Mouse (Mus musculus): ENCODE measurements around the gene Syt2. TPM values are rescaled to one million over a fixed set of nuclear protein-coding genes. Genes with fewer than 3 reads are reported as not detected.

Syt2 gene
- polyA plus RNA-seq, 2 experiments from 2014 or later = 0.09 TPM

DNA sequence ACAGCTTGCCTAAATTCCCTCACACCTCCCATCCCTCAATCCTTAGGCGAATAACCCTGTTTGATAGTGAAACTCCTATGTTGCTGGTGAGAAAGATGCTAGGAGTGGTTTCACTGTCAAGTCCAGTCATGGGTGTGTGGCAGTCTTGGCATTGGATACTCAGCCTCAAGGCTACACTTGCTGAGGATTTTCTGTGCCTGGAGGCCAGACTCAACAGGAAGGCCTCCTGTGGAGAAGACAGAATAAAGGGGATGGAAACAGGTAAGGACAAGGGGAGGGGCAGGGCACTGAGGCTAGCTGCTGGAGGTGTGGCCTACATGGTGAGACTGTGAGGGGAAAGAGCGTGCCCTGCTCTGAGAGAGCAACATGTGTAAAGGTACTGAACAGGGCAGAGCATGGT, 60.1 kb downstream of the Syt2 start:
- ATAC-seq = no peak

DNA sequence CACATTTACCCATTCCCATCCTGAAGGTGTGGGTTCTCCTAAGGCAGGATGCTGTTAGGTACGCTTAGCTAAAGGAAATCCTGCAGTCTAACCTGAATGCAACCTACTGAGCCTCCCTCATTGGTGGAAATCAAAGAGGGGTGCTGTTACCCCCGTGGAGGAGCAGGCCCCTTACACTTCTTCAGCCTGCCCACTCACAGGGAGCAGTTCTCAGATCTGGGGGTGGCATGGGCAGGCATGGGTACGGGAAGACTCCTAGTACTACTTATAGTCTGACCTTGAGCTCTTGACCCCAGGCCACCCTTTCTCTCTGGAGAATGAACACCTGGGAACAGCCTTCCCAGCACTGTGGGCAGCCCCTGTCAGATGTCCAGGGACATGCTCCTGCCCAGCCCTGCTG, 61.0 kb downstream of the Syt2 start:
- ATAC-seq = no peak

DNA sequence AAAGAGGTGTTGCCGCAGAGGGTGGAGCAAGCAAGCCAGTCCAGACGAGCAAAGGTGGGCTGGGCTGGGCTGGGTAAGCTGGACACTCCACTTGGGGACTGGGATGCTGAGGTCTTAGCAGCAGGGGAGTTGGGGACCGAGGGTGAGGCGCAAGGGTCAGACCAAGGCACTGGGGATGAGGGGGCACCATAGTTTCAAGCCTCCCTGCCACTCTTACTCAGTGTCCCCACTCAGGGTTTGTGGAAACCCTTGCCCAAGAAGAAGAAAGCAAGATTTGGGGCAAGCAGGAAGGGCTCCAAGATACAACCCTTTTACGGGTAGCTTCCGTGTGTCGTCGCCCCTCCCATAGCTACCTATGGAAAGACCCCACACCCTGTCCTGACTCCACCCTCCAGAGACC, 61.8 kb downstream of the Syt2 start:
- ATAC-seq = no peak

DNA sequence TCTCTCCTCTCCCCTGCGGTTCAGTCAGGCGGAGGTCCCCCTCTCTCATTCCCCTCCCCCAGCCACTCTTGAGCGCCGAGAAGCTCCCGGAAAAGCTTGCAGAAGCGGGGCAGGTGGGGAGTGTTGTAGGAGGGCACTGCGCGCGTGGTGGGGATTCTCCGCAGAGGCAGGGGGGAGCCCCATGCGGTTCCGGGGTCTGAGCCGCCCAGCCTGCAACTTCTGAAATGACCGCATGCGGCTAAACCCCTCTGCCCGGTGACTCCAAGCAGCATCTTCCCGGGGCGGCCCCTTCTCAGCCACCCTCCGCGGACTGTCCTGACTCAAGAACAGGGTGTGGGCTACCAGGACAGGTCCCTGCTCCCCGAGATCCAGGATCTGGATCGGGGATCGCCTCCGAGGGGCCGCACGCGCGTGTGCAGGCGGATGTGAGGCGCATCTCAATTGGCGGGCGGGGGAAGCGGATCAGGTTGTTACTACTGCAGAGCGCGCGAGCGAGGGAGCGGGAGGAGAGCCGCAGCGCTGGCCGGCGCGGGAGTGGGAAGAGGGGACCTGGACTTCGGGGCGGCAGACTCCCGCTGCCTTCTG, 62.4 kb downstream of the Syt2 start:
- no peak for ATAC-seq

DNA sequence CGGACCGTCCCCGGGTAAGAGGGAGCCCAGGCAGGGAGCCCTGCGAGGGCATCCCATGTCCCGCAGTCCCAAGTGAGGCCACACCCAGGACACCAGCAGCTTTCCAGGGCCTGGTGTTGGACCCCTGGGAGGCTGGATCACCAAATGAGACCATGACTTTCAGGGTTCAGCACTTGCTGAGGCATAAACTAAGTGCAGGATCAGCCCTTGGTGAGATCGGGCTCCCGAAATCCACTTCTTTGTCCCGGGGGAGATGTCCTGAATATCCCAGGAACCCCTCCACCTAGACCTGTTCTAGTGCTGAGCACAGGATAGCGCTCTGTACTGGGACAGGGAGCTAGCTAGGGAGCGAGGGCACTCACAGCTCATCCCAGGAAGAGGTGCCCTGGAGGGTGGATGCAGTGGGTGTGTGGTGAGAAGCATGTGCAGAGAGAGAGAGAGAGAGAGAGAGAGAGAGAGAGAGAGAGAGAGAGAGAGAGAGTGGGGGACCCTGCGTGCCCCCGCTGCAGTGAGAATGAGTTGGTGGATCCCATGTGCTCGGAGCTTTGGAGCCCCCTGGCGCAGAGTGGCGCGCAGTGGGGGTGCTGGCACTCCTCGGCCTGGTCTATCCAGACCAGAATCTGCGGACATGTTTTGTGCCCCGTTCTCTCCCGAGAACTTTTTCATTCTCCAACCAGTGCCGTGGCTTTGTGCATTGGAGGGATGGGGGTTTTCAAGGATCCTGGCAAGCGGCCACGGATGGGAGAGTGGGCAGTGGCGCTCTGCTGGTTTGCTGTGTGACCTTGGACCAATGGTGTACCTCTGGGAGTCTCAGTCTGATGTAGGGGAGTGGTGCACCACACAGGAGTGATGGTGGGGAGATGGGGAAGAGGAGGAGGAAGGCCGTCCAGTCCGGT, 63.2 kb downstream of the Syt2 start:
- no peak for ATAC-seq

DNA sequence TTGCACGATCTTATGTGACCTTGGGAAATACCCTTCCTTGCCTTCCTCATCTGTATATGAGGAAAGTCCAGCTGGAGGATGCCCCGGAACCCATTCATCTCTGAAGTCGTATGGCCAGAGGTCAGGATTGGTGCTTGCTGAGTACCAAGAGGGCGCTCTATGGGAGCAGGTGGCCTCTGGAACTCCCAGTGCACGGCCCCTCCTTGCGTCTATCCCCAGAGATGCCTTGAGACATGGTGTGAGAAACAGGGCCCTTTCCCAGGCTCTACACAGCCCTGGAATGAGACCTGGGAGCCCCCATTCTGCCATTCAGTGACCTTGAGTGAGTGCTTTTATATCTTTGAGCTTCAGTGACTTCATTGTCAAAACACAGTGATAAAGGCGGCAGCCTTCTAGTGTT, 64.6 kb downstream of the Syt2 start:
- no peak for ATAC-seq

DNA sequence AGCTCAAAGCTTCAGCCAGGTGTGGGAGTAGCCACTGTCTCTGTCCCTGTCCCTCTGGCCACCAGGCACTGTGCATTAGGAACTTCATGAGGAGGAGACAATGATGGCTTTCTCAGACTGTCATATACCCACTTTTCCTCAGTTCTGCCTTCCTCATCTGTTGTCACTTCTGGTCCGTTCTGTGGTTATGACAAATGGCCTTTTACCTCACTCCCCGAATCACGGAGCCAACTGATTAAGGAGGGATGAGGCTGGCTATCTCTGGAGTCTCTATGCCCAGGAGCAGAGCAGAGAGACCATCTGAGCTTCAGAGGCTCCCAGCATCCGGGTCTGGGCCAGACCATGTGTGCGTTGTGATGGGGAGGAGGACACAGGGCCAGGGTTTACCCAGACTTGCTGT, 65.2 kb downstream of the Syt2 start:
- ATAC-seq = no peak

DNA sequence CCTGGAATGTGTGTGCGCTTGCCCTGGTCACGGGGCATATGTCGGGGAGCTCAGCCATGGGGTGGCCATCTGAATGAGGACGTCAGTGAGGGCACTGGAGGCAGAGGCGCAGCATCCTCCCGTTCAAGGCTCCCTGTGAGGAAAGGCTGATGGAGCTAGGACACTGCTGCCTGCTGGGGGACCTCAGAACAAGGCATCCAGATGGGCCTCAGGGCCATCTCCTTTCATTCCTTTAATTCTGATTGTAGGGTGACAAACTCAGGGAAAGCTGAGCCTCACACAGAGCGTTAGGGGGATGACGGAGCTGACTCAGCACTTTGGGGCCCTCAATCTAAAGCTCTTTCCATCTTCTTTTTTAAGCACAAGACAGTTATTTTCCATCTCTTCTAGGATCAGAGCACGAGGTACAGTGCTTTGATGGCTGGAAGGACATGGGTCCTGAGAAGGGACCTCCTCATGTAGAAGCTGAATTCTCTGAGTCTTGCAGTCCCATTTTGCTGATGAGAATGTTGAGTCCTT, 66.4 kb downstream of the Syt2 start:
- no peak for ATAC-seq

DNA sequence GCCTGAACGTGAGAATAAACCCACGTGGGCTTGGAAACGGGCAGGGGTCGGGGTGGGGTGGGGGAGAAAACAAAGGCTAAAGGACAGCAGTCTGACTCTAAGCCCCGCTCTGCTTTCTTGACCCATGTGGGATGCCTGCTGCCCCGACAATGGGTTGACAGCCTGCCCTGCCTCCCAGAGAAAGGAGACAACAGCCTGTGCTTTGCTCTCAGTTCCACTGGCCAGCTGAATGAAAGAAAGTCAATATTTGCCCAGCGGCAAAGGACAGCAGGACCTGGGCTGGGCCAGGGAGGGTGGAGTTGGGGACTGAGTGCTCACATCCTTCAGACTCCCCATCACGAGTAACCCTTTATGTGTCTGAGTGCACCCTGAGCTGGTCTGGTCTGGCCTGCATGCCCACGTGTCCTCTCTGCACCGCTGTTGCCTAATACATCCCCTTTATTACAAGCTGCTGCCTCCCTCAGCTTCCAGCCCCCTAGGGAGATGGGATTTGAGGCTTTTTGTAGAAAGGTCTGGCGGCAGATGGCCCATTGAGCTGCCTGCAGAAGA, 67.0 kb downstream of the Syt2 start:
- ATAC-seq = no peak

DNA sequence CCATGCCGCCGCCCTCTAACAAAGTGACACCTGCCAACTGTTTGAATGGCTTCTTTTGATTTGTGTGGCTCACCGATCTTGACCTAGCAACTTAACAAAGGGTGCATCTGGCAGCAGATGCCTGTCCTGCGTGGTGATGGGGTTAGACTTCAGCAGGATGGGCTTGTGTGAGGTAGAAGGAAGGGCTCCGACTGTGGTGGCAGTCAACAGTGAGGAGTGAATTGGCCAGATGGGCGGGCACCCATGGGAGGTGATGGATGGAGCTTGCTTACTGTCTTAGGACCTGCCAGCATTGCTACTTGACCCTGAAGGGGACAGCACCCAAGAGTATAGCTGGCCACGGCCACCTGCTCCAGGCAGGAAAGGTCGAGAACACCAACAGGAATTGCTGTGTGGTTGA, 67.7 kb downstream of the Syt2 start:
- ATAC-seq = no peak

DNA sequence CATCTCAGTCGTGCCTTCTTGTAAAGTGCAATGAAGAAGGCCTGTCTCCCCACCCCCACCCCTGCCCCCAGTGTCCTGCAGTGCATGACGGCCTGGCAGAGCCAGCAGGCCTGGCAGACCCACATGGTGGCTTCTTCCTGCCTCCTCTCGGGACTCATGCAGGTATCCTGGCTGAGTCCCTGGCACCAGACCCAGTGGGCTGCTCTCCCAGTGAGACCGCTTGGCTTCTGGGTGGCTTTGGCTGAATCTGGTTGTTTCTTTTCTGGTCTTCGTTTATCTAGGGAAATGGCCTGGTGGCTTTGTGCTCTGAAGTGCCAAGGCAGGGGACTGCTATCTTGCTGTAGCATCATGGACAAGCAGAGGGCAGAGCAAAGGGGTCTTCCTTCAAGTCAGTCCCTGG, 68.6 kb downstream of the Syt2 start:
- no peak for ATAC-seq

DNA sequence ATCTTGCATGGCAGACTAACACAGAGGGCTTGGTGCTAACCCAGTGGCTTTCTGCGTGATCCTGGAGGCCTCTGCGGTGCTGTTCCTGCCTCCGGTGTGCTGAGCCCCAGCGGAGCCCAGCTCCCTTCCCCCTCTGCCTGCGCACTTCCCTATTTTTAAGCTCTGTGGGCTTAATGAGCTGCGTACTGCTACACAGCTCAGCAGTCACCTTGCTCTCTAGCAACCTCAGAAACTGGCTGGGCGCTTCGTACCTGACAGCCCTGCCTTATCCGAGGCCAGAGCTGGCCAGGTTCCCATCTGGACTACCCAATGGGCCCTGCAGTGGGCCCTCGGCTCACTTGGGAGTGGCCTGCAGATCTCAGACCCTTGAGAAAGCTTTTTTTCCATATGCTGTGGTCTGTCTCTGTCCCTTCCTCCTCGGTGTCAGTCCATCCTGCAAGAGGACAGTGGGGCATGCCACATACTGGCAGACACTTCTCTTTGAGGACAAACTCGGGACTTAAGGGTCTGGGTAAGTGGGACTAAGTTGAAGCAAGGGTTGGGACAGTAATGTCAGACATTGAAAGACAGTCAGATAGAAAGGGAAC, 73.3 kb downstream of the Syt2 start:
- ATAC-seq = no peak

DNA sequence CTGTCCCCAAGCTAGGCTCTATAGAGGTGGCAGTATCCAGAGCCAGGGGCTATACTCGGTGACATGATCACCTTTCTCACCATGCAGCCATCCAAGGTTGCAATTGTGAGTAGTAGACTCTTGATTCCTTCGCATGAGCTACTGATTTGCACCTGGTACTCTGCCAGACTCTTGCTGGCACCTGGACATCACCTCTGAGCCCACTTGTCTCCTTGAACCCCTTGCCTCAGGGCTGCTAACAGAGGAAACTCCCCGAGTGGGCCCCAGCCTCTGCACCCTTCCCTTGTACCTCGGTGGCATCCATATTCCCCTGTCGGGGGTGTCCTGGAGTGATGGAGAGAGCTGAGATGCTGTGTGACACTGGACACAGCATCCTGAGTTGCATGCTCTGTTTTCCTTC, 75.0 kb downstream of the Syt2 start:
- no peak for ATAC-seq

DNA sequence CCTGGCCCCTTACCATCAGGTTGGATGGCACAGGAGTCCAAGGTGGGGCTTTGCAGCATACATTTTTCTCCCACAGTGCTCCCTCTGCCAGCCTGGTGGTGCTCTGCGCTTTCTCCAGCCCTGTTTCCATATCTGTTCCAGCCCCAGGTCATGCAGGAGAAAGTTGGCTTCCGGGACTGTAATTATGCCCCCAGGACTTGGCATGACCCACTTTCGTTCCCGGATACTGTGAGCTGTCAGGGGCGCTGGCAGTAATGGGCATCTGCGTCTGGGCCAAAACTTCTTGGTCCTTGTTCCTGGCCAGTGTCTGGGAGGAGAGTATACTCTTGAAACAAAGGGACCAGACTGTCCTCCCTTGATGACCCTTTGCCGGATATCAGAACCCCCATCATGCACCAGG, 76.4 kb downstream of the Syt2 start:
- no peak for ATAC-seq

DNA sequence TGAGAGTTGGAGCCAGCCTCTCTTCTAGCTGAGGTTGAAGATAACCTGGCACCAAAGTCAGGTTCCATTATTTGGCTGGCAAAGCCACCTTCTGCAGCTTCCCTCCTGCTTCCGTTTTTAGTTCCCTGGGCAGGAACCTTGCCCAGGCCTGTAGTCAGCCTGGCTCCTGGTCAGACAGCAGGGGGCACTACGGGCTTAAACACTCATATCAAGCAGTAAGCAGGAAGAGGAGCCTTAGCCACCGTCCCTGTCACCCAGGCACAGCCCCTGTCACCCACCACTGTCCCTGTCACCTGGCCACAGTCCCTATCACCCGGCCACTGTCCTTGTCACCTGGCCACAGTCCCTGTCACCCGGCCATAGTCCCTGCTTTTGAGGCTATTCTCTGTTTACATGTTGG, 78.8 kb downstream of the Syt2 start:
- ATAC-seq = no peak

DNA sequence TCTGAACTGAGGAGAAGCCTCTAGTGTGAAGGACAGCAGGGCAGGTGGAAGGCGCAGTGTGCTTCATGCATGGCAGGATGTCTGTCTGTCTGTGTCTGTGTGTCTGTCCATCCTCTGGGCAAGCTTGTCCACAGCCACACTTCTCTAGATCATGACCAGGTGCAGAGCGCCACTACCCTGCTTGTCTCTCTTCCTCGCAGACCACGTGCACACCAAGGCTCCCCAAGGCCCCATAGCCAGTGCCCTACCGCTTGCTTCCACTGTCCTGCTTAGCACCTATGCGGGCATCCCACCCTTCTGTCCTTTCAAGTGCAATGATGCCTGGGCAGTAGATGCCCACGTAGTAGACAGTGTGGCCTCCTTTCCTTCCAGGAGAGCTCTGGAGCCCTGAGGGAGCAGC, 80.0 kb downstream of the Syt2 start:
- ATAC-seq = no peak

DNA sequence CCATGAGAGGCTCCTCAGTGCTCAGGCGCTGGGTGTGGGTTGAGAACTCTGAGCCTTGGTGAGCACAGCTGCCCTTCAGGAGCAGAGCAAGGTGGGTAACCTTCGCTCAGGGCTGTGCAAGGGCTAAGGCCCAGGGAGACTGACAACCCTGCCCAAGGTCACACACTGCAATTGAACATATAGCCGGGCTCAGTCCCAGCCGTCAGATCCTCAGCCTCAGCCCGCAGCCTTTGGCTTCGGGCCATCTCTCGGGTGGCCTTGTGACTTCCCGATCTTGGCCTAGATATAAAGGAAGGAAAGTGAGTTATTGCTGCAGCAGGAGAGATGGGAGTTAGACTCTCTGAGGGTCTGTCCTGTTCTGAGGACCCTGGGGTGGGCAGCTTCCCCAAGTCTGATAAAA, 80.8 kb downstream of the Syt2 start:
- ATAC-seq = no peak

DNA sequence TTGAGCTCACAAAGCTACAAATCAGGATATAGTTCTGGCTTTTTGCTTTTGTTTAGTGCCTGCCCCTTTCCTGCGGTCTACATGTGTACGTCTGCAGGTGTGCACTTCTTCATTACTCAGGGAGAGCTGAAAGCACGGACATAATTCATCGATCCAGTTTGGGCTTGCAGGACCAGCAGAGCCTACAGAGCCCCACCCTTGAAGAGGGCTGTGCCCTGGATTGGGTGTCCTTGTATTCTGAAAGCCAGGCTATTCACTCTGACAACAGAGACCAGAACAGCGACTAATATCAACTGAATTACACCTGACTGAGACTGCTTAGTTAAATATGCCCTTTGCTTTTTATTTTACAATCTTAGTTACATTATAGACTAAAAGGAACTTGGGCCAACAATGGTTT, 87.2 kb downstream of the Syt2 start:
- ATAC-seq = no peak

DNA sequence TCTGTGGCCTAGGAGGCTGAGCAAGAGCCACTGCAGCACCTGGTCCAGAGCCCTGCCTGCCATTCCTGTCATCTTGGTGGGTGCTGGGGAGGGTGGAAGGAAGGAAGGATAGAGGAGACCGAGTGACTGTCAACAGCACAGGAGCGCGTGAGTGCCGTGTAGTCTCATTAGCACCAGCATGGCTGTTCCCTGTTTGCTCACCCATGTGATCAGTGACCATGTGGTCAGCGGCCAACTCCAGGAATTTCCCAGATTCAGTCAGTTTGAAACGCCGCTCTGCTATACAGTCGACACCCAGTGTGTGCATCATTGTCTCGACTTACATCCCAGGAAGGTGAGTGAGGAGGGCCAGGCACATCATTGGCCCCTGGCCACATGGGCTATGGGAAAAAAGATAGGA, 91.0 kb downstream of the Syt2 start:
- no peak for ATAC-seq

DNA sequence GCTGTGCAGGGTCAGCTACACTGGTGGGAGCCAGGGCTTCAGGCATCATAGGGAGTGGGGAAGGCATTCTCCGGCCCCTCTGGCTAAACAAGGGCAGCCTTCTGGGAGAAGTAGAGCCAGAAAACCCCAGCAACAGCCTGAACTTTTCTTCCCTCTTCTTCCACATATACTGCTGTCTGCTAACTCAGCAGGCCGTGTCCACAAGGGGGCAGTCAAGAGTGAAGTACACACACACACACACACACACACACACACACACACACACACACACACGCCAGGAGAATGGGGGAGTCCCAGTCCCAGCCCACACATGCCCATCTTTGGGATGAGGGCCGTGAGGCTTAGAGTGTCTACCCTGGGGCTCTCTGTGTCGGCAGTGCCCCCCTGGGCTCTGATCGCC, 95.0 kb downstream of the Syt2 start:
- no peak for ATAC-seq

DNA sequence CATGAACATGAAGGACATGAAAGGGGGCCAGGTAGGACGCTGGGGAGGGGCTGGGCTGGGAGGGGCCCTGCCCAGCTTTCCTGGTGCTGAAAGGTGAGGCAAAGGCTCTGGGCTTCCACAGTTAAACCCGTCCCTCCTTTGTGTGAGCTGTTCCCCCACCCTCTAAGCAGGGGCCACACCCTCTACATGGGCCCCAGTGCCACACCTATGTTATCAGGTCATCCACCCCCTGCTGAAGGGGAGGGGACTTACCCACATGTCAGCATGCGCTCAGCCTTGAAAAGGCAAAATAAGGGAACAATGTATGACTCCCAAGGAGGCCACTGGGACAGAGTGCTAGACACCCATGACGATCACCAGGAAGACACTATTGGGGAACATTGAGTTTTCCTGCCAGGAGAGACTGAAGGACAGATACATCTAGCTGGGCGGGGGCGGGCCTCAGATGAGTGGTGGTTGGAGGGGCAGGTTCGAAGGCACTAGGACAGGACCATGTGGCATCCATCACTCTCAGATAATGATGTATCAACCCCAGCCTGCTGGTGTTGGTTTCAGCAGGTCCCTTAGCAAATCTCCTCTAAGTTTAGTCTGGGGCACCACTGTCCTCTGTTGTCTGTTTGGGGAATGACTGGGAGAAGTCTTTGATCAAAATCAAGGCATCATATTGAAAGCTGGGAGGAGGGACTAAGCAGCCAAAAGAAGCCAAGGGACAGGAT, 95.6 kb downstream of the Syt2 start:
- ATAC-seq = no peak

DNA sequence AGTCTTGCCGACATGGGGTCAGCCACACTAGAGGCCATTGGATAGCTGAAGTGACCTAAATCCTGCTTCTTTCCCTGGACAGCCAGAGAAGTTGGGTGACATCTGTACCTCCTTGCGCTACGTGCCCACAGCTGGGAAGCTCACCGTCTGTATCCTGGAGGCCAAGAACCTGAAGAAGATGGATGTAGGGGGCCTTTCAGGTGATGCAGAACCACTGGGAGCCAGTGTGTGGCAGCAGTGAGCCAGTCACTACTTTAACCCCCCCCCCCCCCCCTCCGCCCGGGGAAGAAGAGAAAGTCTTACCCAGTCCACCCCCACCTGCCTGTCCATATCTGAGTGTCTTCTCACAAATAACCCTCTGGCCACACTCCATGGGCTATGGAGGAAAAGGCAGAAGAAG, 99.2 kb downstream of the Syt2 start:
- ATAC-seq = no peak
